Mouse (Mus musculus) regulatory T cell (primary cell): ENCODE results near the gene Nup54.

Experiments used
- in situ Hi-C: fragments of 300-600 bp; cut with MboI, MseI; formaldehyde crosslinking; loops from one replicate; pipeline ENCODE4 v1.15.1; 2025; ENCODE audit warnings: high pct_unique_total_duplicates

The Nup54 gene

DNA sequence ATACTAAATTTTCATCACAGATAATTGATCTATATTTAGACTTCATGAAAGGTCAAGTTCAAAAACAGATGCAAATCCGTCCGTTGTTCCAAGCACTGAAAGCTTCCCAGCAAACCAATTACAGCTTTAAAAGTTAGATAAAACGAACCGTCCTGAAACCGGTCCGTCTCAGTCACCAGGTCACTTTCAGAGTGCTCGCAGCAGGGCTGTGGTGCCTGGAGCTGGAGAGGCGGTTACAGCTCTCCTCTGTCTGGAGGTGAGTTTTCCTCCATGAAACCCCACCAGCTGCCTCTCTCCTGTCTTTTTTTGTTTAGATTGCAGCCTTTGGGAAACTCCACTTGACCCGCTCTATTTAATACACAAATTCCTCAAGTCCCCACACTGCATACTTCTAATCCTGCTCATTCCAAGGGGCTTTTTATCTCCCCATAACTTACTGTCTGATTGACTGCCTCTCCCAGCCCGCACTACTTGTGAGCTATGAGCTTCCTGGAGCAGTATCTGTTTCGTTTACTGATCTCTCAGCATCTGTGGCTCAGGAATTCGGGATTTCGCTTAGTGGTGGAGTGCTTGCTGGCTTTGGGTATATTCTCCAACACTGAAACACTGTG is 58.1 kb downstream of the Nup54 start:
- in situ Hi-C loops: no loop called here

DNA sequence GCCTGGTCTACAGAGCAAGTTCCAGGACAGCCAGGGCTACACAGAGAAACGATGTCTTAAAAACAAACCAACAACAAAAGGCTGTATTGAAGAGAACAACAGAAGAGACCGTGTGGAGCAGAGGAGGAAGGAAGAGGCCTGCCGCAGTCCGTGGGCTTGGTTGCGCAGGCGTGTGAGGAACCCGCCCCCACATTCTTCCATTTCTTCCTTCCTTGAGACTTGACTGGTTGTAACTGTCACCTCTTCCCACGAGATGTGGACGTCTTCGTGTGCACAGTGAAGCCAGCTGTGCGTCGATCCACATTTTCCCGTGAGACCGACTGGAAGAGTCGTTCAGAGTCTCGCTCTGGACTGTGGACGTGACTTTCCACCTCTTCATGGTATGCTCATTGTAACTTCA is 59.7 kb downstream of the Nup54 start:
- in situ Hi-C loops: no loop called here

DNA sequence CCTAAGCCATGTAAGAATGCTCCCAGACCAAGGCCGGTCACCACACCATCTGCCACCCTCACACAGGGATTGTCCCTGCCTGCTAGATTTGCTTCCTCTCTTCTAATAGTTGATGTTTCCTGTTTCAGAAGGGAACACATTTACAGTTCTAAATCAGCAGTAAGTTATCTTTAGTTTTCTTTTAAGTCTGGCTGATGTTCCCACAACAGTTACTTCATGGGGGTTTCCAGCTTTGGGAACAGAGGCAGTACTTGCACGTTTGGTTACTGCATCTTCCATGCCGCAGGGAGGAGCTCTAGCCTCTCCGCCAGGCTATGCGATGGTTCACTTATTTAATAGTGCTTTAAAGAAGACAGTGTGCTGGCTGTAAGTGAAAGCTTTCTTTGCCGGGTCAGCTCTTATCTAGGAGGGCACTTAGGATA is 60.3 kb downstream of the Nup54 start:
- in situ Hi-C loops: no loop called here

DNA sequence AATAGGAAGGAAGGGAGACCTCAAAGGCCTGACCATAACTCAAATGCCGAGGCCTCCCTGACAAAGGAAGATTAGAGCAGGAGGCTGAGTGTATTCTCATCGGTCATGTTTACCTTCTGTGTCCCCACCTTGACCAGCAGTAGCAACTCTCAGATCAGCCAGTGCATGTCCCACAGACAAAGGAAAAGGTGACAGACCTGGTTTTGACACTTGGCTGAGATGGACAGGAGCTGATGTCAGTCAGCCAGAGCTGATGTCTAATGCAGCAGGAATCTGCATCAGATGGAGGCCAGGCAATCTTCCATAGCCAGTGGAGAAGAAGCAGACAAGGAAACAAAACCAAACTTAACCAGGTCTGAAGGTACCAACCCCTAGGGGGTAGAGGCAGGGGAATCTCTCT is 62.4 kb downstream of the Nup54 start:
- in situ Hi-C loops: no loop called here

DNA sequence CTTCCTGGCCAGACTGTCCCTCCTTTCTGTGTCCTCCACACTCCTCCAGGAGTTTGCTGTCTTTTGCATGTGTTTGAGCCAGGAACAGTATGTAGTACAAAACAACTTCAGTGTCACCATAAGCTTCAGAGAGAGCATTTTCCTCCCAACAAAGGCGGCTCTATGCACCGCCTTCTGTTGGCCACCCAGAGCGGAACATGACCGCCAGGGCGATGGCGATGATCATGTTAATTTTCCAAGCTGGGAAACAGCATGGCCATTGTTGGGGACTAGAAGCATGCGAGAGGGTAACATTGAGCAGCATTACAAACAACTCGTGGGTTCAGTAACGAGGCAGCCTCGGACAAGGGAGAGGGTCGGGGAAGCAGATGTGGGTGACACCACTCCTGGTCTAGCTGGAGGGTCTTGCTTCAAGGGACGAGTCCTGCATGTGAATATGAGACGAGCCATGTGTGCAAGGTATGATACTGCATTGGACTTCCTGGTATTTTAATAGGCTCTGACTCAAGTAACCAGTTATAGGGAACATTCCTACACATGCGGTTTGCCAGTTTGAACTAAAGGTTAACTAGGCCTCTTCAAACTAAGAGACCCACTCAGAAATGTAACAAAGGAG is 63.5 kb downstream of the Nup54 start:
- in situ Hi-C loops: no loop called here

GRCm38 (mm10) chr5:92370891-92371290 is 64.1 kb downstream of the Nup54 start:
- in situ Hi-C loops: no loop called here

DNA sequence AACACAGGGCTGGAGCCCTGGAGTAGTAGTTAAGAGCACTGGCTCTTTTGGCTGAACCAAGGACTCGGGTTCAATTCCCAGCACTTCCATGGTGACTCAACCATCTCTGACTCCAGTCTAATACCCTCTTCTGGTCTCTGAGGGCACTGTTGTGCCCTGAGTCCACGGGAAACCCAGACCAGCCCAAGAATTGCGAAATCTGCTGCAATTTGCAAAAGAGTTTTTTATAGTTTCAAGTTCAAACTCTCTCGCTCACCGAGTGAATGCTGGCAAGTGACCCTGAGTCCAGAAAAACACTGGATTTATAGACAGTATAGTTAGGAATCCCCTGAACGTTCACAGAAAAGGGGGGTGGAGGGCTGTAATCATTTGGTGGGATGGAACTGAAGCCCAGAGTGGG is 64.6 kb downstream of the Nup54 start:
- in situ Hi-C loops: no loop called here

DNA sequence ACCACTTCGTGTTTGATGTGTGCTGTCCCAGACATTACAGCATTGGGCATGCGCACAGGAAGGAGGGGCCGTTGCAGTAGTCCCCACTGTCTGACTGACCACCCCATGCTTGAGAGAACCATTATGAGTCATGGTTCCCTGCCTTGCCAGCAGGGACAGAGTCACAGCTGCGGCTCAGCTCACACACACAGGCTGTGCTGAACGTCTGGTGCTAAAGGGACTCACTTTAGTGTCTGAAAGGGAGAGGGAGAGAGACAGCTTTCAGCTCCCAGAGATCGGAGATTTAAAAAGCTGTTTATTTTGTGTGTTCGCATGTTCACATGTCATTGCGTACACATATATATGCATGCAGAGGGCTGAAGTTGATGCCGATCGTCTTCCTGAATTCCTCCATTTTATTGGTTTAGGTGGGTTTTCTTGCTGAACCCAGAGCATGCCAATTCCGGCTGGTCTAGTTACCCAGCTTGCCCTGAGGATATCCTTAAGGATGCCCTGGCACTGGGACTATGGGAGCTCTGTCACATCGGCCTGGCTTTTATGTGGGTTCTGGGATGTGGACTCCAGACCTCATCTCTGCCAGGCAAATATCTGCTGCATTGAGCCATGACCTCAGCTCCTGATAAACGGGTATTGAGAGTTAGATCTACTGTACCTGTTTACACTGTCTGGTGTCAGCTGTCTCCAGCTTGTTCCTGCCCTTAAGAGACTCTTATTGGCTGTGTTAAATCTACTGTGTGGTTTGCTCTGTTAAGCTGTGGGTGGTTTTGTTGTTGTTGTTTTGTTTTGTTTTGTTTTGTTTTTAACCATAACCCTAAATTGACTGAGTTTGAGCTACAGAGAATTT is 65.6 kb downstream of the Nup54 start:
- in situ Hi-C loops: no loop called here

DNA sequence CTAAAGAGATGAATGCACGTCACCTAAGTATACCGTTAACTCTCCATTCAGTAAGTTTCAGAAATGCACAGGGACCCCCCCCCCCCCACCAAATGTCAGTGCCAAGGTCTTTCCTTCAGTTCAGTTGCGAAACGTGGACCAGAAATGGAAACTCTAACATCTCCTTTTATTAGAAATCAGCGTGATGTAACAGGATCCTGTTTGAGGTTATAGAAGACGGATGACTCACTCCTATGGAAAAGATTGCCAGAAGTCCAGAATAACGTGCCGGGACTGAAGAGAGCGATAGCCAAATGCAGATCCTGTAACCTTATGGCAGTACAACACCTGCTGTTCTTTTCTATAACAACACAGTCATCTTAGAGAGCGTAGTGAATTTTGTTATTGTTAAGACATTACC is 66.6 kb downstream of the Nup54 start:
- in situ Hi-C loops: no loop called here

DNA sequence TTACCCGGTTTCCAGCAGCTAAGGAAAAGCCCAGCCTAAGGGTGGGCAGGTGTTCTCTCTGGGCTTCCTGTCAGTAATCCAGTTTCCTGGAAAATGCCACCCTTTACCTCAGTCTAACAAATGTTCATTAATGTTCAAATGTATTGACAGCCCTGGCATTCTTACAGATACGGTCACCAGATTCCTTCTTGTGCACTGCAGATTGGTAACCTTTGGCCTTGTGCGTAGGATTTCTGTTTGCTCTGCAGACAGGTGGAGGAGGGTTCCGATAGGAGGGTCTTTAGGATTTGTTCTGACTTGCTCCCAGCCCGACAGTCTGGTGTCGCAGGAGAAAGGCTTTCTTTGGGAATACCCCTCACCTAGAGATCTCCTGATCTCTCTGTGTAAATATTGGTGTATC is 68.5 kb downstream of the Nup54 start:
- in situ Hi-C loops: no loop called here
